Mouse (Mus musculus) left cerebral cortex, adult 2 months (tissue): Measurements from ENCODE around the gene Btg3. TPM values are rescaled to one million over a fixed set of nuclear protein-coding genes. Genes with fewer than 3 reads are reported as not detected.

Experiments used
- DNase-seq, 2 experiments: peaks; one replicate each; pipeline ENCODE4 v3.0.0; 2021 to 2022; ENCODE audit warnings: low spot score in 2 of 2, mixed read lengths in 1 of 2; ENCODE audit errors: extremely low spot score in 1 of 2
- H3K27ac ChIP-seq: fragments of 200-600 bp; 2 replicates; pipeline ENCODE4 v1.8.1; 2022
- H3K4me3 ChIP-seq: fragments of 200-600 bp; 2 replicates; pipeline ENCODE4 v1.8.1; 2022
- CTCF ChIP-seq: fragments of 200-600 bp; IDR thresholded peaks from 2 replicates; pipeline ENCODE4 v1.8.1; 2022; ENCODE audit warnings: antibody characterized with exemption, mild to moderate bottlenecking, moderate library complexity
- intact Hi-C: fragments of 180-260 bp; cut with DNase I; formaldehyde crosslinking; loops from one replicate; pipeline ENCODE4 v1.15.1; 2025
- long read RNA-seq, 2 experiments: library from polyadenylated mRNA; stranded (forward); transcript quantifications; one replicate each; pipeline ENCODE4 v2.0.0; 2021; ENCODE audit warnings: borderline mapping rate in 2 of 2
- total RNA-seq, 2 experiments: library from RNA; stranded (reverse); gene quantifications; 2 replicates each; pipeline ENCODE4 v1.2.3; 2021

Btg3 gene
- total RNA-seq = 10 to 100 TPM; 13.0 to 13.4 TPM
- long read RNA-seq, experiment 1, transcript Btg3-201 (5 exons, 1,414 nt) = major isoform, 24 of 30 reads
- long read RNA-seq, experiment 1, partial matches to known transcripts = 4 of 30 reads
- long read RNA-seq, experiment 1, other reads (novel, unspliced or antisense) = 2 of 30 reads
- long read RNA-seq, experiment 2, transcript Btg3-201 (5 exons, 1,414 nt) = major isoform, 16 of 17 reads
- long read RNA-seq, experiment 2, partial matches to known transcripts = 0 of 17 reads
- long read RNA-seq, experiment 2, other reads (novel, unspliced or antisense) = 1 of 17 reads

- peak; percentile 74 to 83 for DNase-seq
- no peak for TF ChIP-seq CTCF
- Histone ChIP-seq H3K4me3 (peak within 1 kb of the TSS; percentile 87), H3K27ac (peak within 1 kb of the TSS; percentile 66; the same call in 1 of the 2 replicates)
- intact Hi-C loops = loop anchor here (5.0 kb wide), 2 partner anchors 50 to 65 kb away; no protein-coding TSS in a partner anchor
These were observed at the start of gene Btg3 for GRCm38 (mm10) chr16:78376745-78377570. Gene Btg3, minus strand, starts transcription at chr16:78377192.

DNA sequence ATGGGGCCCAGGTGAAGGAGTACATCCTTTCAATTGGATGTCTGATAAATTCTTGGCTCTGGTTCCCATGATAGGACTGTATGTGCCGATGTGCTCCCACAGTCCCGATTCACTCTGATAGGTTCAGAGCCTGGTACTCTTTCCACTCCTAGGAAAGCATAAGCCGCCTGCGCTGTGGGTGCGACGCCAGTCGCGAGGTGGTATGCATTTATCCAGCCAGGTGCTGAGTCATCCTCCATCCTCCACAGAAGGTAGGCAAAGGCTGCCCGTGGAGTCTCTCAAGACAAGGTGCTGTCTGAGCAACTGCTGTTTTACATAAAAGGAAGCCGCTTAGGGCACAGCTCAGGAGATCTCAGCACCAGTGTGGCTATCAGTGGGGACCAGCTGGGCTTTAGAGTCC is 40.7 kb upstream of the Btg3 start:
- TF ChIP-seq CTCF = no peak
- no peak overlapping the region for H3K27ac ChIP-seq
- intact Hi-C loops = no loop called here
- no peak overlapping the region for H3K4me3 ChIP-seq
- peak in 1 of 2 experiments; percentile 31 for DNase-seq

DNA sequence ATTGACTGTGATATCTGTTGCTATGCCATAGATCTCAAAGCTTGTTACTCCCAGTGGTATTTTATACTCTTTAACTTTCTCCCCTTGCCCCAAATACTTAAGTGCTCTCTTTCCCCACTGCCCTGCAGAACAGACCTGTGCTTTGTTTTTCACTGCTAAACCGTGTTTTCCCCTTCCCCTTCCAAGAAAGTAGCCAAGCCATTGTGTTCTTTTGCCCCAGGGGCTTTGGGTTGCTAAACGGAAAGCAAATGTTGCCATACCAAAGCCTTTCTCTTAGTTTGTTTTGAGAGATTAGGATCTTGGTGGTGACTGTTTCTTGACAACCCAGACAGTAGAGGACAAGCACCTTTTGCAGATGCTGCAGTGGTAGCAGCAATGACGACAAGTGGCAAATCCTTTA is 39.5 kb upstream of the Btg3 start:
- H3K27ac ChIP-seq = no peak overlapping the region
- no peak for DNase-seq
- no peak overlapping the region for H3K4me3 ChIP-seq
- intact Hi-C loops = no loop called here
- TF ChIP-seq CTCF = no peak

- intact Hi-C loops = no loop called here
- Histone ChIP-seq H3K27ac (no peak overlapping the region), H3K4me3 (no peak overlapping the region)
- no peak for TF ChIP-seq CTCF
- DNase-seq = no peak
These were observed 33.0 kb upstream of the Btg3 start for GRCm38 (mm10) chr16:78409991-78410390.

DNA sequence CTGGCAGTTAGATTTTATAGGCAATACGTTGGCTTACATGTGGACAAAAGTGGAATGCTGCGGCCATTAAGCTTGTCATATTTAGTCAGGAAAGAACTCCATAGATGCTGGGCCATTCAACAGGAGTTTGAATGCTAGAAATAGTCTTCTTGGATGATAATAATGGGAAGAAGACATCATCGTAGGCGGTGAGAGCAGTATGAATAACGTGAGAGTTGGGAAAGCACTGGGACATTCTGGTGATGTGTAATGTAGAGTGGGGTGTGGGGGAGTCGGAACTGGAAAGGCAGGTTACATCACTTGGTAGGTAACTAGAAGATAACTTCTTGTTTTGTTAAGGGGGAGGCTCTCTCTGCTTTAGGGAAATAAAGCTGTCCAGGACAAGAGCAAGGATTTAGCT is 30.9 kb upstream of the Btg3 start:
- no peak for DNase-seq
- intact Hi-C loops = no loop called here

GRCm38 (mm10) chr16:78406657-78407056 is 29.7 kb upstream of the Btg3 start:
- H3K27ac ChIP-seq = no peak overlapping the region
- no peak for DNase-seq
- TF ChIP-seq CTCF = no peak
- H3K4me3 ChIP-seq = no peak overlapping the region
- intact Hi-C loops = no loop called here

More for the DNA sequence above, 30.9 kb upstream of the Btg3 start:
- Histone ChIP-seq H3K27ac (no peak overlapping the region), H3K4me3 (no peak overlapping the region)
- no peak for TF ChIP-seq CTCF

DNA sequence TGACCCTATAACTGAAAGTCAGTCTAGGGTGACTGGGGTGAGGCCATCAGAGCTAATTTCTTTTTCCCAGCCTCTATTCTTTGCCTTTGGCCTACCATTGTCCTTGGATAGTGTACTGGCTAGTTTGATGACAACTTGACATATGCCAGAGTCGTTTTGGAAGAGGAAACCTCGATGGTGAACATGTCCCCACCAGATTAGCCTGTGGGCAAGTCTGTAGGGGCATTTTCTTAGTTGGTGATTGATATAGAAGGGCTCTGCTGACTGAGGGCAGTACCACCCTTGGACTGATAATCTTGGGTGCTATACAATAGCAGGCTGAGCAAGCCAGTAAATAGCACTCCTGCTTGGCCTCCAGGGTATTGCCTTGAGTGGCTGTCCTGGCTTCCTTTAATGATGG is 25.3 kb upstream of the Btg3 start:
- TF ChIP-seq CTCF = no peak
- intact Hi-C loops = no loop called here
- DNase-seq = no peak
- H3K27ac ChIP-seq = no peak overlapping the region
- no peak overlapping the region for H3K4me3 ChIP-seq

DNA sequence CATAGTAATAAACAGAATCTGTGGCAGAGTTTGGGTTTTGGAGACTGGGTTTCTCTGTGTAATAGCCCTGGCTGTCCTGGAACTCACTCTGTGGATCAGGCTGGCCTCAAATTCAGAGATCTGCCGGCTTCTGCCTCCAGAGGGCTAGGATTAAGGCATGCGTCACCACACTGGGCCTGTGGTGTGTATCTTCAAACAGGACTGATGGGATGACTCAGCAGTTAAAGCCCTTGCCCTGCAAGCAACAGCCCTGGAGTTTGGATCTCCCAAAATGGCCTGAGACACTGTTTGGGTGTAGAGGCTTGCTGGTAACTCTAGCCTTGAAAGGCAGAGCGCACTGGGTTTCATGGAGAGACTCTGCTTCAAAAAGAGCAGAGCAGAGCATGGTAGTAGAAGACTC is 22.4 kb upstream of the Btg3 start:
- no peak for DNase-seq
- H3K4me3 ChIP-seq = no peak overlapping the region
- intact Hi-C loops = no loop called here
- H3K27ac ChIP-seq = no peak overlapping the region
- TF ChIP-seq CTCF = no peak

- DNase-seq = no peak
- intact Hi-C loops = no loop called here
- no peak overlapping the region for H3K4me3 ChIP-seq
- H3K27ac ChIP-seq = no peak overlapping the region
- TF ChIP-seq CTCF = no peak
These were observed 21.7 kb upstream of the Btg3 start for GRCm38 (mm10) chr16:78398734-78399133.

DNA sequence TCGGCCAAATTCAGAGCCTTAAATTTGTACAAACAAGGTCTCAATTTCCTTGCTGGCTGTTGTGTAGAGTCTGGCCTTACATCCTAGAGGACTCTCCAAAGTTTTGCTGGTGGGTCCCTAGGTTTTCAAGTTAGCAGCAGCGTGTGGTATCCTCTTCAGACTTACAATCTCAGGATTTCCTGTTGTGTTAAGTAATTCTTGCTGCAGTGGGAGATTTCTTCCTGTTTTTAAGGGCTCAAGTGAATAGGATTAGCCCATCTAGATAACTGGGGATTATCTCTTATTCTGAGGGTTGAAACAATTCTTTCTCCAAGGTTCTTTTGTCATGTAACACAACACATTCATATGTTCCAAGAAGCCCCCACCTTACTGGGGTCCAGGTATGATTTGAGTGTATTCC is 14.4 kb upstream of the Btg3 start:
- intact Hi-C loops = no loop called here
- H3K27ac ChIP-seq = no peak overlapping the region
- no peak for TF ChIP-seq CTCF
- H3K4me3 ChIP-seq = no peak overlapping the region
- no peak for DNase-seq

DNA sequence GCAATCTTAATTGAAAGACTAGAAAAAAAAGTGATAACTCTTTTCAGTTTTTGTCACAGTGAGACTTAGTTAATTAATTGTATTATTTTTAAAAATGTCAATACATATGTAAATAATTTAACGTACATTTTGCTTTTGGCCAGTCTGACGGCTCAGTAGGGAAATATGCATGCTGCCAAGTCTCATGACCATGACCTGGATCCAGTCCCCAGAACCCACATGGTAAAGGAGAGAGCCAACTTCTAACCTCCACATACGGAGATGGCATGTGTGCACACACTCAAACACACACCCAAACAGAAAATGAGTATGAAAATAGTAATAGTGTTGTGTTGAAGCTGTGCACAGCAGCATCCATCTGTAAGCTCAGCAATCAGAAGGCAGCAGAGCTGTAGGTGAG is 13.0 kb upstream of the Btg3 start:
- intact Hi-C loops = no loop called here
- Histone ChIP-seq H3K4me3 (no peak overlapping the region), H3K27ac (no peak overlapping the region)
- TF ChIP-seq CTCF = no peak
- no peak for DNase-seq

DNA sequence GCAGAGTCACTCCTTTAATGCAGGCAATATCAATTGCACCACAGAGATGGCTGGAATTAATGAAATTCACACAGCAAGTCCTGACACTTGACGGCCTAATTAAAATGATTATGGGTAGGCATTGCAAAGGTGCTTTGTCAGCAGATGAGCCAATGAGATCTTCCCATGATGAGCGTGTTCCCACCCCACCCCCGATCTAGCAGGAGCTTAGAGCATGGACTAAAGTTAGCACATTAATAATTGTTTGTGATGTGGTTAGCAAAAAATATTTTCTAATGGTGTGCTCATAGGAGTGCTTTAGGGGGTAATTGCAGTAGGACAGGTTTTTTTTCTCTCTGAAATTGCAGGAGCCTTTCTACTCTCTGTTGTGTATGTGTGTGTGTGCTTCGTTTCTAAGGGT is 12.1 kb upstream of the Btg3 start:
- Histone ChIP-seq H3K4me3 (no peak overlapping the region), H3K27ac (no peak overlapping the region)
- no peak for TF ChIP-seq CTCF
- DNase-seq = no peak
- intact Hi-C loops = no loop called here

DNA sequence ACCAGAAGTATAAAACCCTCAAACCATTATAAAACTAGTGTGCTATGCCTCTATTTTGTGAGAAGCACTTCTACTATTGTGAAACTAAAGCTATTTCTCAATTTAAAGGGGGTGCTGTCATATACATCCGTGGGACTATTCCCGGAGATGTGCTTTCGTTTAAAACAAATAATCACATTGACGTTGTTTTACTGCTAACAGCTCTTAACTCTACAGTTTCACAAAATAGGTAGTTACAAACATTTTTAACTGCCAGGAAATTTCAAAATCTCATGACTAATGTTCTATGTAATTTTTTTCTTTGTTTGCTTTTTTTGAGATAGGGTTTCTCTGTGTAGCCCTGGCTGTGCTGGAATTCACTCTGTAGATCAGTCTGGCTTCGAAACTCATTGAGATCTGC is 1.5 kb upstream of the Btg3 start:
- no peak for TF ChIP-seq CTCF
- no peak for DNase-seq
- intact Hi-C loops = loop anchor here (5.0 kb wide), 2 partner anchors 49 to 64 kb away; no protein-coding TSS in a partner anchor
- no peak overlapping the region for H3K27ac ChIP-seq
- H3K4me3 ChIP-seq = no peak overlapping the region
